Mouse (Mus musculus): Measurements from ENCODE around the gene Atl1. TPM values are rescaled to one million over a fixed set of nuclear protein-coding genes. Genes with fewer than 3 reads are reported as not detected.

The Atl1 gene
- polyA plus RNA-seq, 1 experiment = 0.83 TPM

DNA sequence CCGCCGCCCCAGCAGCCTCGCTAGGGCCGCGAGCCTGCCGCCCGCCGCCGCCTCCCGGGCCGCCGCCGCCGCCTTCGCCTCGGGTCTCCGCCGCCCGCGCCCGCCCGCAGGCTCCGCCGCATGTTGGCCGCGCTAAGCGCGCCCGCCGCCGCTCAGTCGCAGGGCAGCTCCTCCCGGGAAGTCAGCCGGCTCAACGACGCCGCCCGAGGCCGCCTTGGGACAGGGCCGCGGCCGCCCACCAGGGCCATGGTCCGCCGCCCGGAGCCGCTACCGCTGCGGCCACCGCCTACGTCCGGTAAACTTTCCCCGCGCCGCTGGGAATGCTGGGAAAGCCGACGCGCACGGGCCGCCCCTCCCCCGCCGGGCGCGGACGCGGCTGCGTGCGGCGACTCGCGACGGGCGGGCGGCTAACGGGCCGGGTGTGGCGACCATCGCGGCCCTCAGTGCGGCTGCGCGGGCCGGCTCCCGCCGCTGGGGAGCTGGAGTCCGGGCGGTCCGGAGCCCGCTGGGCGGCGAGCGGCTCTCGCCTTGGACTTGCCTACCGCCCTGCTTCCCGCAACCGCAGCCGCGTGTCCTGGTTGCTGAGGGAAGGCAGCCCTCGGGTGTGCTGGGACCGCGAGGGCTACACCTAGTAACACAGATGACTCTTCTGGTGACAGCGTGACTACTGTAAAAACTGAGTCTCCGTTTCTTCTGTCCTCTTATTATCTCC lies 94.5 kb downstream of the Atl1 start, which contains the start of gene Sav1:
TSS of gene Sav1 (minus strand) at position 217 of the 712 bp plus-strand sequence.
- Histone ChIP-seq H3K4me1 (peaks cover 50% of the 10 kb centered on the region), H3K36me3 (replicated peaks; ENCODE audit: low read length) (peaks cover 26% of the 10 kb centered on the region), H3K4me3 (replicated peaks) (peak within 1 kb of the TSS; percentile 100), H3K9me3 (no peaks in the 10 kb centered on the region), H3K27me3 (replicated peaks) (no peaks in the 10 kb centered on the region)
- no peak for TF ChIP-seq GATA1 (IDR thresholded peaks at IDR 0.05; ENCODE audit: borderline replicate concordance, low read length)
- TF ChIP-seq FLI1 (IDR thresholded peaks at IDR 0.05; ENCODE audit: low read length) = no peak

DNA sequence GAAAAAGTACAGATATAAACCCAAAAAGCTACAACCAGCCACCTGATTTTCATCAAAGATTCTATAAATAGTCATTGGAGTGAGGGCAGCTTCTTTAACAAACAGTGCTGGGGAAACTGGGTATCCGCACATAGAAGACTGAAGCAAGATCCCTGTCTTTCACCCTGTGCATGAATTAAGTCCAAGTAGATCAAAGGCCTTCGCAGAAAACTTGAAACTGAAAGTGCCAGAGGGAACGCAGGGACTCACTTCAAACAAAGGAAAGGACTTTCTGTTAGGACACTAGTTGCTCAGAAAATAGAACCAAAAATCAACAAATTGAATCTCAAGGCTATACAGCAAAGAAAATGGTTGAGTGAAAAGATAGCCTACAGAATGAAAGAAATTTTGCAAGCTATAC lies 103.0 kb downstream of the Atl1 start:
- H3K9me3 ChIP-seq = peaks cover 7% of the 10 kb centered on the region

DNA sequence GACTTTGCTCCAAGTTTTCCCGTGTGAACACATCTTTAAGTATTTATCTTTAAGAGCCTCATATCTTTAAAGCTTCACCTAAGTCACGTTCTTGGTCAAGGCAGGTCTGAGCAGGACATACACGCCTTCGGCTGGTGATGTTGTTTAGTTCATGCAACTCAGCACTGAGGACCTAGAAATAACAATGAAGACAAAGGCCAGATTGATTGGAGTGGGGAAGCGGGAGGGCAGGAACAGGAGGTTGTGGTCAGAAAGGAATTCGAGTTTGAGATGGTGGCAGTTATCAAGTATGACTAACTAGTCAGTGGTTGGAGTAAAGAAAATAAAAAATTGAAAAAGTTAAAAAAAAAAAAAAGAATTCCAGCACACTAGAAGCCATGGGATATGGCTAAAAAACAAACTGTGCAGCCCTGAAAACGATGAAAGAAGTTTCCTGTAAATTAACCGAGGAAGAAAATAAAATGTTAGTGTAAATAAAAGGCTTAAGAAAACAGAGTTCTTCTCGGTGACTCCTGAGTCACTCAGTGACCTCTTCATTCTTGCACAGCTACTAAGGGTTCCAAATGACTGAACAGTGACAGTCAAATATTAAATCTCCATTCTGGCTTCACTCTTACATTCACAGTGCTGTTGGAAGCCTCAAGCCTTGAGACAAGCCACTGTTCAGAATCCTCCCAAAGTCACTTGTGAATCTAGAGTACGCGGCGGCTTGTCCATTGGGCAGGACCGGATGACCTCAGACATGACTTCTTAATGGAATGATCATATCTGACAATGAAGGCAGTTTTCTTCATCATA lies 106.0 kb downstream of the Atl1 start:
- H3K9me3 ChIP-seq = peaks cover 7% of the 10 kb centered on the region
- peaks cover 3% of the 10 kb centered on the region for H3K4me1 ChIP-seq
- H3K27me3 ChIP-seq (replicated peaks) = no peaks in the 10 kb centered on the region
- no peak overlapping the region for H3K4me3 ChIP-seq (replicated peaks)
- TF ChIP-seq FLI1 (IDR thresholded peaks at IDR 0.05; ENCODE audit: low read length) (no peak), GATA1 (IDR thresholded peaks at IDR 0.05; ENCODE audit: borderline replicate concordance, low read length) (no peak)
- no peaks in the 10 kb centered on the region for H3K36me3 ChIP-seq (replicated peaks; ENCODE audit: low read length)

More for the DNA sequence above, 103.0 kb downstream of the Atl1 start:
- Histone ChIP-seq H3K4me1 (peaks cover 3% of the 10 kb centered on the region), H3K36me3 (replicated peaks; ENCODE audit: low read length) (no peaks in the 10 kb centered on the region), H3K4me3 (replicated peaks) (no peak overlapping the region), H3K27me3 (replicated peaks) (no peaks in the 10 kb centered on the region)
- TF ChIP-seq GATA1 (IDR thresholded peaks at IDR 0.05; ENCODE audit: borderline replicate concordance, low read length) (no peak), FLI1 (IDR thresholded peaks at IDR 0.05; ENCODE audit: low read length) (no peak)

DNA sequence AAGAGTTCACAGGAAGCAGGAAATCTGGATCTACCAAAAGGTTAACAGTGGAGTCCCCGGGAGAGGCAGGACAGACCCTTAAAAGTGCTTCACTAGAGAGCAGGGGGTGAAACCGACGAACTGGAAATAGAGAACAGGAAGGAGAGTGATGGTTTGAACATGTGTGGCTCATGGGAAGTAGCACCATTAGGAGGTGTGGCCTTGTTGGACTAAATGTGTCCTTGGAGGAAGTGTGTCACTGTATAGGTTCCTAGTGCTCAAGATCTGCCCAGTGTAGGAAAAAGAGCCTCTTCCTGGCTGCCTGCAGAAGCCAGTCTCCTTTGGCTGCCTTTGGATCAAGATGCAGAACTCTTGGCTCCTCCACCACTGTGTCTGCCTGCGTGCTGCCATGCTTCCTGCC lies 112.7 kb downstream of the Atl1 start:
- H3K27me3 ChIP-seq (replicated peaks) = no peaks in the 10 kb centered on the region
- peaks cover 3% of the 10 kb centered on the region for H3K36me3 ChIP-seq (replicated peaks; ENCODE audit: low read length)
- no peak overlapping the region for H3K4me3 ChIP-seq (replicated peaks)
- peaks cover 3% of the 10 kb centered on the region; the same call in 1 of the 2 replicates for H3K9me3 ChIP-seq
- H3K4me1 ChIP-seq = peaks cover 17% of the 10 kb centered on the region
- TF ChIP-seq FLI1 (IDR thresholded peaks at IDR 0.05; ENCODE audit: low read length) (no peak), GATA1 (IDR thresholded peaks at IDR 0.05; ENCODE audit: borderline replicate concordance, low read length) (no peak)

DNA sequence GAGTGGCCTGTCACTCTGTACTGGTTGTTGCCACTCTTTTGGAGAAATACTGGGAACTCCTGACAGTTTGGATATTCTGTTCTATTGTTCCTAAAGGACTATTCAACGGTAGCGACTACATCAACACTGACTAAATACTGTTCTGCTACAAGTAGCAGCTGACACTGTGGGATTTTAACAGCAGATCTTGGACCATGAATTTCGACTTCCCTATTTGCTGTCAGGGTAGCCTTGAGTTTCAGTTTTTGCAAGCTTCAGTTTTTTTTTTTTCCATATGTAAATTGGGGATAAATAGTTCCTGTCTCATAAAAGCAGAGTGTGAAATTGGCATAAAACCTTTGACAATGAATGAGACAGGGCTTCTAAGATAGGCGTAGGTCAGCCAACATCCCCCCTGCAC lies 117.9 kb downstream of the Atl1 start:
- H3K9me3 ChIP-seq = peaks cover 6% of the 10 kb centered on the region

DNA sequence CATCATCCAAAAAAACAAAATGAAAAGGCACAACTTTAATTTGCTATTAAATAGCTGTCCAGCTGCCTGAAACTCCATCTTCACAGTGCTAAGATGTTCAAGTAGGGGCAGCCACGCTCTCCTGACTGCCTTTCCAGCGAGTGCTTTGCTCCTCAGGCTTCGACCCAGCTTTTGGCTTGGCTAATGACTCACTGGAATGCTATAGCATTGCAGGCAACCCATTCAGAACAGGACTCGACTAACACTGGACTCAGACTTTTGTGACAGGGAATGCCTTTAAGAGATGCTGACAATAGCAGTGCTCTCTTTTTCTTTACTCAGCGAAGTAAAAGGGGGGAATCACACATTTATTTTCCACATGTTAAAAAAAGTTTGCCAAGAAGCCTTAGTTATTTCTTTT lies 119.3 kb downstream of the Atl1 start:
- TF ChIP-seq GATA1 (IDR thresholded peaks at IDR 0.05; ENCODE audit: borderline replicate concordance, low read length) (no peak), FLI1 (IDR thresholded peaks at IDR 0.05; ENCODE audit: low read length) (no peak)
- H3K36me3 ChIP-seq (replicated peaks; ENCODE audit: low read length) = peaks cover 63% of the 10 kb centered on the region
- no peaks in the 10 kb centered on the region for H3K27me3 ChIP-seq (replicated peaks)
- peaks cover 6% of the 10 kb centered on the region for H3K9me3 ChIP-seq
- no peak overlapping the region for H3K4me3 ChIP-seq (replicated peaks)
- peaks cover 17% of the 10 kb centered on the region for H3K4me1 ChIP-seq

More for the DNA sequence above, 117.9 kb downstream of the Atl1 start:
- Histone ChIP-seq H3K36me3 (replicated peaks; ENCODE audit: low read length) (peaks cover 50% of the 10 kb centered on the region), H3K27me3 (replicated peaks) (no peaks in the 10 kb centered on the region), H3K4me3 (replicated peaks) (no peak overlapping the region), H3K4me1 (peaks cover 13% of the 10 kb centered on the region)
- TF ChIP-seq FLI1 (IDR thresholded peaks at IDR 0.05; ENCODE audit: low read length) = no peak
- TF ChIP-seq GATA1 (IDR thresholded peaks at IDR 0.05; ENCODE audit: borderline replicate concordance, low read length) = no peak

DNA sequence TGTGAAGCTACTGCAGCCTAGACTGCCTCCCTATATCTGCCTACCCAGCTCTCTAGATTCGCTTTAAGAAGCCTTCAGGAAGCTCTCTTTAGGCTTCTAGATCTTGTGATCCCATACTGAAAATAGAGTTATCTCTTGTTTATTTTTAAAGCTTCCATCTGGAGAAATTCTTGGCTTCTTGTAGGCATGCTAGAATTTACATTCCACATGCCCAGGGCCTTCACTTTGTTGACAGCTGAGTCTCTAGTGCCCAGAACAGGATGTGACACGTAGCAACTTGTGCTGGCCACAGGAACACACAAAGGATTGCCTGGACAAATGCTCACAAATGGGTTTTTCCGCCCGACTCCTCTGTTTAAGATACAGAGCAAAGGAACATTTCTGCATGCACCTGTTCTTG lies 123.5 kb downstream of the Atl1 start:
- H3K36me3 ChIP-seq (replicated peaks; ENCODE audit: low read length) = peaks cover 92% of the 10 kb centered on the region
- no peaks in the 10 kb centered on the region for H3K27me3 ChIP-seq (replicated peaks)
- TF ChIP-seq FLI1 (IDR thresholded peaks at IDR 0.05; ENCODE audit: low read length) (no peak), GATA1 (IDR thresholded peaks at IDR 0.05; ENCODE audit: borderline replicate concordance, low read length) (no peak)
- peaks cover 12% of the 10 kb centered on the region for H3K4me1 ChIP-seq
- H3K9me3 ChIP-seq = peaks cover 2% of the 10 kb centered on the region
- H3K4me3 ChIP-seq (replicated peaks) = no peak overlapping the region

Other genes with a start within 250 kb of the Atl1 start
- 4.3 TPM in 1 of 2 replicates, not detected in the other for gene Sos2, start 210.8 kb upstream of the Atl1 start, polyA plus RNA-seq (2012; ENCODE audit: insufficient read depth, low replicate concordance)
- gene L2hgdh, start 167.7 kb upstream of the Atl1 start, polyA plus RNA-seq (2012; ENCODE audit: insufficient read depth, low replicate concordance) = 0.65 and 0.95 TPM in 2 replicates
- 3.3 and 5.8 TPM in 2 replicates for gene Atp5s, start 167.7 kb upstream of the Atl1 start, polyA plus RNA-seq (2012; ENCODE audit: insufficient read depth, low replicate concordance)
- not detected in 2 replicates for gene Cdkl1, start 101.3 kb upstream of the Atl1 start, polyA plus RNA-seq (2012; ENCODE audit: insufficient read depth, low replicate concordance)
- gene Map4k5, start 586 bp downstream of the Atl1 start, polyA plus RNA-seq (2012; ENCODE audit: insufficient read depth, low replicate concordance) = 0.17 and 3.6 TPM in 2 replicates
- gene Sav1, start 94.4 kb downstream of the Atl1 start, polyA plus RNA-seq (2012; ENCODE audit: insufficient read depth, low replicate concordance) = 8.6 and 9.6 TPM in 2 replicates
- gene Nin, start 221.1 kb downstream of the Atl1 start, polyA plus RNA-seq (2012; ENCODE audit: insufficient read depth, low replicate concordance) = 2.2 and 5.0 TPM in 2 replicates